Mouse (Mus musculus) mesoderm, embryonic 11.5 days (tissue): ENCODE measurements at regions not wholly inside any gene's neighbourhood (a gene's known extent, or its start where the extent isn't known, plus 50 kb on each side); places are given as distances from the start of the nearest gene placed in this dataset.

Experiments used
- DNase-seq: peaks from one replicate; pipeline ENCODE4 v3.0.0-alpha.2; 2012; ENCODE audit warnings: low read depth, low spot score

DNA sequence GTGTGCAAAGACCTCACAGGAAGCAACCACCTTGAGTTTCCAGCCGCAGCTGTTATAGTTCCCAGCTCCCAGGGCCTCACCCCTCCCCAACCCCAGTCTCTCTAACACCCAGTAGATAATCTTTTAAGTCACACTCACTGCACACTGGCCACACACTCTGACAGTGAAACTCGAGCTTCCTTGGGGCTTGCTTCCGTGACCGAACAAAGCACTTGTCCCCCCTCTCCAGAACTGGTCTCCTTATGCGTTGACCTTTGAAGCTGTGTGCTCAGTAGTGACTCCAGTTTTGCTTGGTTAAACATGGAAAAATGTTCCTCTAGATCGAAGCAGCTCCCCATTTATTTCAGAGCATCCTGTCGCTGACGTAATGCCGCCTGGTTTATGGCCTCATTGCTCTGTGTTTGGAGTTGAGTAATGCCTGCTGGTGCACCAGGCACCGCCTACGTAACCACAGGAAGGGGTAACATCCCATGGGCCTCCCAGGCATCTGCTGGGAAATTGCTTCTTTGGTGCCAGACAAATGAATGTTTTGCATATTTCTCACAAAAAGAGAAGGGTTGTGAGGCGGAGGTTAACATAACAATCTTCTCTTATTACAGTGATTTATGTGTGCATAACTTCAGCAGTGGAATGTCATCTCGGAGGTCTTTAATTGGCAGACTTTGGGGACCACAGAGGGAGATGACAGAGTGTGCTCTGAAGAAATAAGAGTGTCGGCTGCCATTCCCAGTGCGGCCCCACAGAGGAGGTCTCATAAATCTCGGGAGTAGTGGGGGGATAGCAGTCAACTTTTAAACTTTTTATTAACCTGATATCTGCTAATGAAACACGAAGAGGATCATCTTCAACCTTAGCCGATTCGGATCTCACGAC is 292.7 kb upstream of the Zfp507 start:
- peak; percentile 79 for DNase-seq

GRCm38 (mm10) chr7:36091132-36091531 is 288.3 kb upstream of the Zfp507 start:
- no peak for DNase-seq

DNA sequence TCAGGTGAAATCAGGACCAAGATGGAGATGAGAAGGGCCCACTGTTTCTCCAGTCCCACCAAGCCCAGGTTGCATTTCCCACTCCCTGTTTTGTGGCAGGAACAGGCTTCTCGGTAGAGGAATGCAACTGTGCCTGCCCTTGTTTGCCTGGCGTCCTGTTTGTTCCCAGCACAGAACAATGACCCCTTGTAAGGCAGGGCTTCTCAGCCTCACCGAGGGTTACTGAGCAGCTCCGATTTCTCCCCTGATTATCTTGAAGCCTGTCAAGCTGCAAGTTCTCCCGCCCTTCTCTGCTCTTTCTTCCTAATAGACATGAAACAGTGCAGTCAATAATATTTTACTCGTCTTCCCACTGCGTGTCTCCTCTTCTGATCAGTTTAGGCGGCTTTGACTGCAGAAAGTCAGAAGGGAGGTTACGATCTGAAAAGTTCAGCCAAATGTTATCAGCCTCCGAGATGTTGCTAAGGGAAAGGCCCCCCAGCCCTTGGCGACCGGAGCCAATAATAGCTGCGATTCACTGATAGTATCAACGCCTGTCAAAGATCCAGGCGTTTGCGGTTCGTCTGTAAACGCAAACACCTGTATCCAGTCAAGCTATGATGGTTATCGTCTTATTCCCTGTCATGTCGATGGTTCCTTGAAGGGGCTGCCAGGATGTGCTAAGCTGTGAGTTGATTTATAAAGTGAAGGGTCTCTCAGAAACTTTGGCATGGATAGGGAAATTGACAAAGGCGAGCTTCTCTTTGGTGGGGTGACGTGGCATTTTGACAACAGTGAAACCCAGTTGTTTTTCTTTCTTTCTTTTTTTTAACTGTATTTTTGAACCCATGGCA is 287.7 kb upstream of the Zfp507 start:
- DNase-seq = no peak

GRCm38 (mm10) chr7:36087598-36087997 is 284.8 kb upstream of the Zfp507 start:
- no peak for DNase-seq

- no peak for DNase-seq
These were observed 275.9 kb upstream of the Zfp507 start for GRCm38 (mm10) chr7:36078666-36079065.

GRCm38 (mm10) chr7:36078089-36078654 is 275.4 kb upstream of the Zfp507 start:
- no peak for DNase-seq

GRCm38 (mm10) chr7:36077271-36077670 is 274.5 kb upstream of the Zfp507 start:
- DNase-seq = no peak

GRCm38 (mm10) chr7:36076021-36076441 is 273.2 kb upstream of the Zfp507 start:
- DNase-seq = no peak

DNA sequence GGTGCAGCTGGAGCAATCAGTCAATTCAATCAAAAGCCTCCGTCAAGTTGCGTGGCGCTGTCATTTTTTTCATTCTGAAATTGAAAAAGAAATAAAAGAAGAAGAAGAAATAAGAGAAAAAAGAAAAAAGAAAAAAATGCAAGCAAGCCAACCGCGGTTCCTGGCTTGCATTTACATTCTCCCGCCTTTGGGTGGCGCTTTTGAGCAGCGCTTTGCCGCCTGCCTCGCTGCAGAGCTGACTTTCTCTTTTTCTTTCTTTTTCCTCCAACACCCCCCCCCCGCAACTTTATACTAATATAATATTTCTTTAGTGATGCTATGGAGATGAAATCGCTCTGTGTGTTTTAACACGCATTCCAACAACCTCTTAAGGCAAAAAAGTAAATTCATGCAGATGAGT is 269.0 kb upstream of the Zfp507 start:
- no peak for DNase-seq

GRCm38 (mm10) chr7:36066725-36067124 is 263.9 kb upstream of the Zfp507 start:
- DNase-seq = no peak

- DNase-seq = no peak
These were observed 258.9 kb upstream of the Zfp507 start for GRCm38 (mm10) chr7:36061679-36062078.

- no peak for DNase-seq
These were observed 257.6 kb upstream of the Zfp507 start for GRCm38 (mm10) chr7:36060426-36060825.

DNA sequence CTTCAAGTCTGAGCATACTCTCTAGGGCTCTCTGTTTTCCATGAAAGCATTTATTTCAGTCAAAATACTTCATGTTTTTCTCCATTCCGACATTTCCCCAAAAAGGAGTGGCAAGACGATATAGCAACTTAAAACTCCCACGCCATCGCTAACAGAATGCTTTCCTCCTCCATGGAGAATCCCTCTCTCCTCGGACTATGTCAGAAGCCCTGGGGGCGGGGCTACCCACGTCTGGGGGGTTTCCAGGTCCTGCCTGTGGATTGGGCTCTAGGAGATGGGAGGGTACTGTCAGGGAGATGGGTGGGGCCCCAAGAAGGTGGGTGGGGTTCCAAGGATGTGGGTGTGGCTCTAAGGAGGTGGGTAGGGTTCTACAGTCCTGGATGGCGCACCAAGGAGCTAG is 243.2 kb upstream of the Zfp507 start:
- DNase-seq = no peak

DNA sequence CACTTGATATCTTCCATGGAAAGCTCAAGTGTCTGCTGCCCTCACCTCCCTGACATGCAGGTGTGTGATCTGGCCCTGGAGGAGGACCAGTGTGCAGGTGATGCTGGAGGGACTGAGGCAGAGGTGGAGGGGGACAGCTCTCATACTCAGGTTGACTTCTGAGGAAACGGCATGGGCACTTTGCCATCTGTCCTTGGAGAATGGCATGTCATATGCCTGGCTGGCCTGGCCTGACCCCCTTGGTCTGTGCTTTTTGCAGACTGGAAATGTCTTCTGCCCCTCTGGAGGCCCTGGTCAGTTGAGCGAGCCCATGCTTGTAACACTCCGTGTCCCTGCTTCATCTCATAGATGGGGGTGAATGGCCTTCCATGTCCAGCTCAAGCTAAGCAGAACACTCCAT is 229.1 kb upstream of the Zfp507 start:
- DNase-seq = no peak

GRCm38 (mm10) chr7:36023015-36023414 is 220.2 kb upstream of the Zfp507 start:
- DNase-seq = no peak

GRCm38 (mm10) chr7:36022489-36022888 is 219.7 kb upstream of the Zfp507 start:
- DNase-seq = no peak

GRCm38 (mm10) chr7:36016926-36017753 is 214.3 kb upstream of the Zfp507 start:
- peak; percentile 83 for DNase-seq

GRCm38 (mm10) chr7:35996609-35997008 is 193.8 kb upstream of the Zfp507 start:
- no peak for DNase-seq

GRCm38 (mm10) chr7:35992511-35992910 is 189.7 kb upstream of the Zfp507 start:
- DNase-seq = no peak

DNA sequence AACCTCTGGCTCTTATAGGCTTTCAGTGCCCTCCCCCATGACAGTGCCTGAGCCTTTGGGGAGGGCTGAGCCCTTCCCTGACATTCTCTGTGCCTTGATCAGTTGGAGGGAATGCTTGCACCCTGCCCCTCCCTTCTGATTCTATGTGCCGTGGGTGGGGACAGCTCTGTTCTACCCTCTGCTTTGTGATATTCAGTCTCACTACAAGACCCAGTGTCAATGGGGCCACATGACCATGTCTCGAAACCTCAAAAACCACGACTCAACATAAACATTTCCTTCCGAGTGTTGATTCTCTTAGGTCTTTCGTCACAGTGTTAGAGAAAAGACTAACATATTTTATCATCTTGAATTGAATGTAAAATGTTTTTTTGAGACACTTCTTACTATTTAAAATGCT is 188.3 kb upstream of the Zfp507 start:
- DNase-seq = no peak

- DNase-seq = peak; percentile 59
These were observed 186.7 kb upstream of the Zfp507 start for GRCm38 (mm10) chr7:35989456-35989855.
